Mouse (Mus musculus): Measurements from ENCODE around the gene Ap5z1. TPM values are rescaled to one million over a fixed set of nuclear protein-coding genes. Genes with fewer than 3 reads are reported as not detected.

Gene Ap5z1
- polyA plus RNA-seq, 1 experiment from 2014 or later, result 6.0 TPM

- H3K9ac ChIP-seq (ENCODE audit: low read length), result no peak overlapping the region
- no peak overlapping the region for H3K4me3 ChIP-seq (ENCODE audit: control insufficient read depth in 1 of 2, insufficient read depth in 1 of 2, low read depth in 1 of 2, low read length in 2 of 2)
- H3K4me2 ChIP-seq (ENCODE audit: low read length), result no peak overlapping the region
- WGBS, result 67% methylated on average over 9 of the region's 9 CpGs
- H3K27ac ChIP-seq (replicated peaks in 1 of 2; ENCODE audit: control insufficient read depth in 1 of 2, insufficient read depth in 1 of 2, low read depth in 2 of 2, low read length in 2 of 2), result no peak overlapping the region
- H3K27me3 ChIP-seq (ENCODE audit: control insufficient read depth, insufficient read depth, low read length), result no peaks in the 10 kb centered on the region
- no peaks in the 10 kb centered on the region for H3K36me3 ChIP-seq (ENCODE audit: control insufficient read depth, insufficient read depth, low read length)
- ATAC-seq (ENCODE audit: insufficient number of reproducible peaks, insufficient read depth, low FRiP score, low read depth), result no peak
- H3K4me1 ChIP-seq (ENCODE audit: control insufficient read depth in 2 of 2, insufficient read depth in 2 of 2, low read length in 2 of 2), result no peaks in the 10 kb centered on the region
- no peaks in the 10 kb centered on the region for H3K9me3 ChIP-seq (ENCODE audit: control insufficient read depth, low read length)
Observed at GRCm38 (mm10) chr5:142486654-142487053, 22.9 kb downstream of the Ap5z1 start.

DNA sequence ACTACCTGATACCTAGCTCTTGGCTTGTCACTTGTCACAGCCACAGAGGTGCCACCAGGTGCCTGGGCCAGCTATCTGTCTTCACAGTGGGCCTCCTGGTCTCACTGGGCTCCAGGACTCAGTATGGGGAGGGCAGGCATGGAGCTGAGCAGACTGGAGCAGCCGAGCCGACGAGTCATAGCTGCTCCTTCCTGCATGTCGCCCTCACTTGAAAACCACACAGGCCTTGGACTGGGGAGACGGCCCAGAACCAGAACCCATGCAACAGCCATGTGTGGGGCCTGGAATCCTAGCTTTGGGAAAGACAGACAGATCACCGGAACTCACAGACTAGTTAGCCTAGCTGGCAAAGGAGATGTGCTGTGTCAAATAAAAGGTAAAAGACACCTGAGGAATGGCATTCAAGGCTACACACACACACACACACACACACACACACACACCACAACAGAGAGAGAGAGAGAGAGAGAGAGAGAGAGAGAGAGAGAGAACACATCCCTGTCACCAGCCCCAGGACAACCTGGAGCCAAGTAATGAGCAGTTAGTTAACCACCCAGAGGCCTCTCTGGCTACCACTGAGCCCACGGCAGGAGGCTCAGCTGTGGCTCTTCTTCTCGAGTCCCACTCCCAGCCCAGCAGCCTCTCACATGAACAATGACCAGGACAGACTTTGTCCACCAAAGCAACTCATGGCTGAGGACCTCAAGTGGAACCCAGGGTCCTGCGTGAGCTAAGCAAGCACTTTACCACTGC lies 26.4 kb downstream of the Ap5z1 start:
- Histone ChIP-seq H3K4me1 (ENCODE audit: control insufficient read depth in 2 of 2, insufficient read depth in 2 of 2, low read length in 2 of 2) (peaks cover 1 to 5% of the 10 kb centered on the region in 2 experiments), H3K9me3 (ENCODE audit: control insufficient read depth, low read length) (no peaks in the 10 kb centered on the region), H3K27me3 (ENCODE audit: control insufficient read depth, insufficient read depth, low read length) (no peaks in the 10 kb centered on the region), H3K4me2 (ENCODE audit: low read length) (no peak overlapping the region), H3K4me3 (ENCODE audit: control insufficient read depth in 1 of 2, insufficient read depth in 1 of 2, low read depth in 1 of 2, low read length in 2 of 2) (no peak overlapping the region), H3K36me3 (ENCODE audit: control insufficient read depth, insufficient read depth, low read length) (no peaks in the 10 kb centered on the region), H3K27ac (replicated peaks in 1 of 2; ENCODE audit: control insufficient read depth in 1 of 2, insufficient read depth in 1 of 2, low read depth in 2 of 2, low read length in 2 of 2) (no peak overlapping the region), H3K9ac (ENCODE audit: low read length) (no peak overlapping the region)
- ATAC-seq (ENCODE audit: insufficient number of reproducible peaks, insufficient read depth, low FRiP score, low read depth), result no peak
- 64% methylated on average over 9 of the region's 9 CpGs for WGBS

GRCm38 (mm10) chr5:142493307-142493706 lies 29.6 kb downstream of the Ap5z1 start:
- H3K4me2 ChIP-seq (ENCODE audit: low read length), result no peak overlapping the region
- no peaks in the 10 kb centered on the region for H3K36me3 ChIP-seq (ENCODE audit: control insufficient read depth, insufficient read depth, low read length)
- peaks cover 7 to 12% of the 10 kb centered on the region in 2 experiments for H3K4me1 ChIP-seq (ENCODE audit: control insufficient read depth in 2 of 2, insufficient read depth in 2 of 2, low read length in 2 of 2)
- WGBS, result 88% methylated on average over 3 of the region's 3 CpGs
- H3K4me3 ChIP-seq (ENCODE audit: control insufficient read depth in 1 of 2, insufficient read depth in 1 of 2, low read depth in 1 of 2, low read length in 2 of 2), result no peak overlapping the region
- no peak overlapping the region for H3K27ac ChIP-seq (replicated peaks in 1 of 2; ENCODE audit: control insufficient read depth in 1 of 2, insufficient read depth in 1 of 2, low read depth in 2 of 2, low read length in 2 of 2)
- no peak for ATAC-seq (ENCODE audit: insufficient number of reproducible peaks, insufficient read depth, low FRiP score, low read depth)
- H3K9me3 ChIP-seq (ENCODE audit: control insufficient read depth, low read length), result no peaks in the 10 kb centered on the region
- H3K27me3 ChIP-seq (ENCODE audit: control insufficient read depth, insufficient read depth, low read length), result no peaks in the 10 kb centered on the region
- no peak overlapping the region for H3K9ac ChIP-seq (ENCODE audit: low read length)

GRCm38 (mm10) chr5:142495321-142496096 lies 31.8 kb downstream of the Ap5z1 start:
- WGBS, result 49% methylated on average over 14 of the region's 14 CpGs
- Histone ChIP-seq H3K4me1 (ENCODE audit: control insufficient read depth in 2 of 2, insufficient read depth in 2 of 2, low read length in 2 of 2) (peaks cover 7 to 12% of the 10 kb centered on the region in 2 experiments), H3K9me3 (ENCODE audit: control insufficient read depth, low read length) (no peaks in the 10 kb centered on the region), H3K4me2 (ENCODE audit: low read length) (peak overlapping the region; percentile 8; the same call in 1 of the 2 replicates), H3K4me3 (ENCODE audit: control insufficient read depth in 1 of 2, insufficient read depth in 1 of 2, low read depth in 1 of 2, low read length in 2 of 2) (no peak overlapping the region), H3K27ac (replicated peaks in 1 of 2; ENCODE audit: control insufficient read depth in 1 of 2, insufficient read depth in 1 of 2, low read depth in 2 of 2, low read length in 2 of 2) (peak overlapping the region; percentile 15 to 59), H3K27me3 (ENCODE audit: control insufficient read depth, insufficient read depth, low read length) (no peaks in the 10 kb centered on the region), H3K36me3 (ENCODE audit: control insufficient read depth, insufficient read depth, low read length) (no peaks in the 10 kb centered on the region), H3K9ac (ENCODE audit: low read length) (peak overlapping the region; percentile 30; the same call in 1 of the 2 replicates)
- ATAC-seq (ENCODE audit: insufficient number of reproducible peaks, insufficient read depth, low FRiP score, low read depth), result no peak

DNA sequence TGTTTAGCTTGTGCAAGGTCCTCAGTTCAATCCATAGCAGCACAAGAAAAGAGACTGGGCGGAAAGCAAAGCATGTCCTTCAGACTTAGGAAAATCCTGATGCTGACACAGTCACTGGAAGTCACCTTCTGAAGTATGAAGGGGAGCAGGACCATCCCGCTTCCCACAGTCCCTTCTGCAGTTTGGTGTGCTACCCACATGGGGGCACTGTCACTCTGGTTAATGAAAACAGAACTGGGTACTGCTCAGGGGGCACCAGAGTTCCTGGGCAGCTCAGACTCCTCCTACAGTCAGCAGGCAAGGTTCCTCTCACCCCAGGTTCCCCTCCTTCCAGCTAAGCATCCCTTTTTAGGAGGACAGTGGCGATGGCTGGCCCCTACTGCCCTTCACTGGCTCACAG lies 35.2 kb downstream of the Ap5z1 start:
- Histone ChIP-seq H3K27me3 (ENCODE audit: control insufficient read depth, insufficient read depth, low read length) (no peaks in the 10 kb centered on the region), H3K4me1 (ENCODE audit: control insufficient read depth in 2 of 2, insufficient read depth in 2 of 2, low read length in 2 of 2) (peaks cover 9 to 15% of the 10 kb centered on the region in 2 experiments), H3K4me2 (ENCODE audit: low read length) (no peak overlapping the region), H3K9me3 (ENCODE audit: control insufficient read depth, low read length) (no peaks in the 10 kb centered on the region), H3K36me3 (ENCODE audit: control insufficient read depth, insufficient read depth, low read length) (no peaks in the 10 kb centered on the region), H3K27ac (replicated peaks in 1 of 2; ENCODE audit: control insufficient read depth in 1 of 2, insufficient read depth in 1 of 2, low read depth in 2 of 2, low read length in 2 of 2) (no peak overlapping the region), H3K9ac (ENCODE audit: low read length) (no peak overlapping the region), H3K4me3 (ENCODE audit: control insufficient read depth in 1 of 2, insufficient read depth in 1 of 2, low read depth in 1 of 2, low read length in 2 of 2) (no peak overlapping the region)
- WGBS, result 41% methylated on average over 3 of the region's 3 CpGs
- no peak for ATAC-seq (ENCODE audit: insufficient number of reproducible peaks, insufficient read depth, low FRiP score, low read depth)

DNA sequence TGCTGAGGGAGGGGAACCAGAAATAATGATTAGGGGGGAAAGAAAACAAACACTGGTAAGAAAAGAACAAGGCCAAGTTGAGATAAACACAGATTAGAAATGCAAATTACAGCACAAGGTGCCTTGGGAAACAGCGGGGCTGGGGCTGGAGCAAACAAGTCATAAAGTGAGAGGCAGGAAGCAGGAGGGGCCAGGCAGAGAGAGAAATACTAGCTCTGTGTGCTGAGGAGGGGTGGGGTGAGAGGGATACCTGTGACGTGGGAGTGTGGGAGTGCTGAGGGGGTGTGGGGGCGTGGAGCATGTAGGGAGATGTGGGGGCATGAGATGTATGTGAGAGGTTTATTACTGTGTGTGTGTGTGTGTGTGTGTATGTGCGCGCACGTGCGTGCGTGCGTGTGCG lies 37.2 kb downstream of the Ap5z1 start:
- H3K4me2 ChIP-seq (ENCODE audit: low read length), result no peak overlapping the region
- H3K27ac ChIP-seq (replicated peaks in 1 of 2; ENCODE audit: control insufficient read depth in 1 of 2, insufficient read depth in 1 of 2, low read depth in 2 of 2, low read length in 2 of 2), result no peak overlapping the region
- 84% methylated on average over 10 of the region's 10 CpGs for WGBS
- H3K4me1 ChIP-seq (ENCODE audit: control insufficient read depth in 2 of 2, insufficient read depth in 2 of 2, low read length in 2 of 2), result peaks cover 3 to 4% of the 10 kb centered on the region in 2 experiments; a peak in 1 of 4 replicates
- H3K27me3 ChIP-seq (ENCODE audit: control insufficient read depth, insufficient read depth, low read length), result no peaks in the 10 kb centered on the region
- no peaks in the 10 kb centered on the region for H3K36me3 ChIP-seq (ENCODE audit: control insufficient read depth, insufficient read depth, low read length)
- ATAC-seq (ENCODE audit: insufficient number of reproducible peaks, insufficient read depth, low FRiP score, low read depth), result no peak
- H3K9ac ChIP-seq (ENCODE audit: low read length), result no peak overlapping the region
- no peaks in the 10 kb centered on the region for H3K9me3 ChIP-seq (ENCODE audit: control insufficient read depth, low read length)
- H3K4me3 ChIP-seq (ENCODE audit: control insufficient read depth in 1 of 2, insufficient read depth in 1 of 2, low read depth in 1 of 2, low read length in 2 of 2), result no peak overlapping the region

DNA sequence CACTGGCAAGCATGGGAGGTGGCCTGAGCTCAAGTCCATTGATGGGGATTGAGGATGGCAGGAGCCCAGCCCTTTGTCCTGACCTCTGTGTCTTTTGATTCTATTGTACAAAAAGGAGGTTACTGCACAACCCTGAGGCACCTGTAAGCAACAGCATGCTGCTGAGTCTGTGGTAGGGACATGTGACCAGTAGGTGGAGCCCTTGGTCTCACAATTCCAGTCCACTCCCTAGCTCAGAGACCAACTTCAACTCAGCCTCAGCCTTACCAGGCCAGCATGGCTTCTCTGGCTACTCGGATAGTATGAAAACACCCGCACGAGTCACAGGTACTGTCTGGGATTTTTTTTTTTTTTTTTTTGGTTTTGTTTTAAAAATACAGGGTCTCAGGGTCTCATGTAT lies 38.7 kb downstream of the Ap5z1 start:
- no peak overlapping the region for H3K9ac ChIP-seq (ENCODE audit: low read length)

More for the DNA sequence above, 38.7 kb downstream of the Ap5z1 start:
- Histone ChIP-seq H3K36me3 (ENCODE audit: control insufficient read depth, insufficient read depth, low read length) (no peaks in the 10 kb centered on the region), H3K9me3 (ENCODE audit: control insufficient read depth, low read length) (no peaks in the 10 kb centered on the region), H3K27ac (replicated peaks in 1 of 2; ENCODE audit: control insufficient read depth in 1 of 2, insufficient read depth in 1 of 2, low read depth in 2 of 2, low read length in 2 of 2) (no peak overlapping the region), H3K4me2 (ENCODE audit: low read length) (no peak overlapping the region), H3K4me1 (ENCODE audit: control insufficient read depth in 2 of 2, insufficient read depth in 2 of 2, low read length in 2 of 2) (peaks cover 2 to 3% of the 10 kb centered on the region in 2 experiments; a peak in 1 of 4 replicates), H3K4me3 (ENCODE audit: control insufficient read depth in 1 of 2, insufficient read depth in 1 of 2, low read depth in 1 of 2, low read length in 2 of 2) (no peak overlapping the region), H3K27me3 (ENCODE audit: control insufficient read depth, insufficient read depth, low read length) (no peaks in the 10 kb centered on the region)
- peak; percentile 81 for ATAC-seq (ENCODE audit: insufficient number of reproducible peaks, insufficient read depth, low FRiP score, low read depth)
- WGBS, result 3% methylated on average over 3 of the region's 3 CpGs
